Mouse (Mus musculus) liver, embryonic 16.5 days (tissue): ENCODE data around the gene Sec23a. TPM values are rescaled to one million over a fixed set of nuclear protein-coding genes. Genes with fewer than 3 reads are reported as not detected.
"Not testable (repeated sequence)": the region's sequence is repeated elsewhere in the genome, so short reads cannot be mapped to it uniquely, and the experiment has no call there.

Experiments used
- ATAC-seq: fragments of 200-750 bp; cut with Nextera tagmentation; 2 replicates; pipeline ENCODE4 v1.8.0; 2017; ENCODE audit warnings: low read depth, mild to moderate bottlenecking, moderate number of reproducible peaks, moderate library complexity
- H3K27ac ChIP-seq: fragments of 300-500 bp; sonication (generic); 2 replicates; pipeline ENCODE4 v1.5.1; 2014; ENCODE audit warnings: mild to moderate bottlenecking, low read length
- H3K27me3 ChIP-seq: fragments of 300-500 bp; sonication (generic); 2 replicates; pipeline ENCODE4 v1.6.1; 2014; ENCODE audit warnings: low read depth, low read length, mixed read lengths; ENCODE audit not compliant: control insufficient read depth, insufficient read depth
- H3K36me3 ChIP-seq: fragments of 300-500 bp; sonication (generic); 2 replicates; pipeline ENCODE4 v1.6.1; 2014; ENCODE audit warnings: mild to moderate bottlenecking; ENCODE audit not compliant: control insufficient read depth, insufficient read depth
- H3K4me1 ChIP-seq: fragments of 300-500 bp; sonication (generic); 2 replicates; pipeline ENCODE4 v1.6.1; 2014; ENCODE audit warnings: low read depth, low read length, mixed read lengths; ENCODE audit not compliant: control insufficient read depth
- H3K4me2 ChIP-seq: fragments of 300-500 bp; sonication (generic); 2 replicates; pipeline ENCODE4 v1.6.1; 2014; ENCODE audit warnings: low read depth, low read length, mixed read lengths
- H3K4me3 ChIP-seq: fragments of 300-500 bp; sonication (generic); 2 replicates; pipeline ENCODE4 v1.5.1; 2014; ENCODE audit warnings: low read depth, mild to moderate bottlenecking, low read length
- H3K9ac ChIP-seq: fragments of 300-500 bp; sonication (generic); 2 replicates; pipeline ENCODE4 v1.6.1; 2014; ENCODE audit warnings: low read depth, low read length
- H3K9me3 ChIP-seq: fragments of 300-500 bp; sonication (generic); replicated peaks from 2 replicates; pipeline ENCODE4 v1.6.1; 2016; ENCODE audit warnings: low read length; ENCODE audit not compliant: control insufficient read depth
- WGBS: fragments of 180-500 bp; shearing (Covaris S2); extraction: QIAGEN DNeasy Blood & Tissue Kit; methylation state at CpG from one replicate; pipeline ENCODE4 v1.1.7; 2014; ENCODE audit not compliant: insufficient replicate concordance; 5-methylcytosine and 5-hydroxymethylcytosine counted together
- polyA plus RNA-seq: library from polyadenylated mRNA; unstranded; fragments of >200 nt; fragmentation: Nextera tagmentation; extraction: Ambion mirVana; gene quantifications from 2 replicates; pipeline ENCODE4 v1.2.1, GENCODE M21; 2015

The Sec23a gene
- polyA plus RNA-seq, 1 experiment from 2014 or later, result 28.6 TPM

GRCm38 (mm10) chr12:59013234-59013633 is 1.4 kb upstream of the Sec23a start, which contains the start of gene Gemin2:
Gene Gemin2, plus strand, starts transcription at chr12:59013393.
- peaks cover 21% of the 10 kb centered on the region for H3K4me1 ChIP-seq
- H3K27me3 ChIP-seq, result no peaks in the 10 kb centered on the region
- WGBS, result under 1% methylated on average over 28 of the region's 28 CpGs
- peak; percentile 67 for ATAC-seq
- H3K36me3 ChIP-seq, result peaks cover 2% of the 10 kb centered on the region
- H3K4me2 ChIP-seq, result peak within 1 kb of the TSS; percentile 94
- peak within 1 kb of the TSS; percentile 85 for H3K9ac ChIP-seq
- H3K9me3 ChIP-seq, result no peaks in the 10 kb centered on the region
- peak within 1 kb of the TSS; percentile 96 for H3K27ac ChIP-seq
- peak within 1 kb of the TSS; percentile 83 for H3K4me3 ChIP-seq

GRCm38 (mm10) chr12:59012710-59013091 is 884 bp upstream of the Sec23a start:
- no peaks in the 10 kb centered on the region; the same call in 1 of the 2 replicates for H3K36me3 ChIP-seq
- no peak for ATAC-seq
- peak overlapping the region; percentile 94 for H3K4me2 ChIP-seq
- H3K4me1 ChIP-seq, result peaks cover 21% of the 10 kb centered on the region
- WGBS, result under 1% methylated on average over 7 of the region's 7 CpGs
- peak overlapping the region; percentile 83 for H3K4me3 ChIP-seq
- H3K9me3 ChIP-seq, result no peaks in the 10 kb centered on the region
- peak overlapping the region; percentile 85 for H3K9ac ChIP-seq
- no peaks in the 10 kb centered on the region for H3K27me3 ChIP-seq
- peak overlapping the region; percentile 96 for H3K27ac ChIP-seq

GRCm38 (mm10) chr12:59011275-59011843 is 458 bp downstream of the Sec23a start:
- peak overlapping the region; percentile 83 for H3K4me3 ChIP-seq
- no peaks in the 10 kb centered on the region for H3K27me3 ChIP-seq
- H3K36me3 ChIP-seq, result peaks cover 3% of the 10 kb centered on the region; the same call in 1 of the 2 replicates
- peak; percentile 52 for ATAC-seq
- H3K27ac ChIP-seq, result peak overlapping the region; percentile 97
- peaks cover 21% of the 10 kb centered on the region for H3K4me1 ChIP-seq
- peak overlapping the region; percentile 88 for H3K9ac ChIP-seq
- WGBS, result under 1% methylated on average over 25 of the region's 25 CpGs
- no peaks in the 10 kb centered on the region for H3K9me3 ChIP-seq
- H3K4me2 ChIP-seq, result peak overlapping the region; percentile 74

- Histone ChIP-seq H3K4me2 (peak overlapping the region; percentile 74), H3K36me3 (peaks cover 6% of the 10 kb centered on the region; the same call in 1 of the 2 replicates), H3K9me3 (no peaks in the 10 kb centered on the region), H3K4me3 (peak overlapping the region; percentile 83), H3K4me1 (peaks cover 21% of the 10 kb centered on the region), H3K27ac (no peak overlapping the region; the same call in 1 of the 2 replicates), H3K9ac (no peak overlapping the region), H3K27me3 (no peaks in the 10 kb centered on the region)
- no peak for ATAC-seq
- 51% methylated on average over 2 of the region's 2 CpGs for WGBS
Observed at GRCm38 (mm10) chr12:59010482-59010881, 1.3 kb downstream of the Sec23a start.

GRCm38 (mm10) chr12:58985766-58986165 is 26.1 kb downstream of the Sec23a start:
- WGBS, result 76% methylated on average over 3 of the region's 3 CpGs
- Histone ChIP-seq H3K27ac (no peak overlapping the region), H3K4me1 (peaks cover 7% of the 10 kb centered on the region; the same call in 1 of the 2 replicates), H3K4me2 (no peak overlapping the region), H3K27me3 (no peaks in the 10 kb centered on the region), H3K36me3 (no peaks in the 10 kb centered on the region; the same call in 1 of the 2 replicates), H3K9me3 (no peaks in the 10 kb centered on the region), H3K4me3 (no peak overlapping the region), H3K9ac (no peak overlapping the region)
- no peak for ATAC-seq

- not testable (repeated sequence) for H3K9me3 ChIP-seq, H3K4me3 ChIP-seq, H3K4me1 ChIP-seq, H3K36me3 ChIP-seq, H3K4me2 ChIP-seq, H3K27ac ChIP-seq, H3K9ac ChIP-seq, H3K27me3 ChIP-seq
- 48% methylated on average over 6 of the region's 6 CpGs for WGBS
- peak; percentile 76 for ATAC-seq
Observed at GRCm38 (mm10) chr12:58981178-58981661, 30.6 kb downstream of the Sec23a start.

- 65% methylated on average over 2 of the region's 2 CpGs for WGBS
- no peaks in the 10 kb centered on the region for H3K27me3 ChIP-seq
- no peak for ATAC-seq
- no peaks in the 10 kb centered on the region; the same call in none of the 2 replicates for H3K36me3 ChIP-seq
- H3K9me3 ChIP-seq, result no peaks in the 10 kb centered on the region
- no peak overlapping the region for H3K4me2 ChIP-seq
- H3K4me1 ChIP-seq, result peaks cover 7% of the 10 kb centered on the region; the same call in 1 of the 2 replicates
- H3K27ac ChIP-seq, result no peak overlapping the region
- no peak overlapping the region for H3K9ac ChIP-seq
- no peak overlapping the region for H3K4me3 ChIP-seq
Observed at GRCm38 (mm10) chr12:58976966-58977365, 34.9 kb downstream of the Sec23a start.

GRCm38 (mm10) chr12:58964583-58964982 is 47.2 kb downstream of the Sec23a start:
- Histone ChIP-seq H3K27me3 (no peaks in the 10 kb centered on the region), H3K9ac (no peak overlapping the region), H3K4me1 (no peaks in the 10 kb centered on the region), H3K4me3 (no peak overlapping the region), H3K36me3 (peaks cover 5% of the 10 kb centered on the region), H3K9me3 (no peaks in the 10 kb centered on the region), H3K4me2 (no peak overlapping the region), H3K27ac (no peak overlapping the region)
- 62% methylated on average over 4 of the region's 4 CpGs for WGBS
- no peak for ATAC-seq

GRCm38 (mm10) chr12:58960844-58961243 is 51.0 kb downstream of the Sec23a start:
- WGBS, result 37% methylated on average over 1 of the region's 1 CpGs
- H3K9ac ChIP-seq, result no peak overlapping the region

More at GRCm38 (mm10) chr12:58960844-58961243, 51.0 kb downstream of the Sec23a start:
- no peaks in the 10 kb centered on the region for H3K4me1 ChIP-seq
- no peak overlapping the region for H3K27ac ChIP-seq
- ATAC-seq, result no peak
- H3K27me3 ChIP-seq, result no peaks in the 10 kb centered on the region
- peaks cover 5% of the 10 kb centered on the region for H3K36me3 ChIP-seq
- no peak overlapping the region for H3K4me3 ChIP-seq
- no peak overlapping the region for H3K4me2 ChIP-seq
- no peaks in the 10 kb centered on the region for H3K9me3 ChIP-seq
